Mouse (Mus musculus) embryonic stem cell, embryonic (primary cell): ENCODE results near the gene Arhgap35.
"Not testable (repeated sequence)": the region's sequence is repeated elsewhere in the genome, so short reads cannot be mapped to it uniquely, and the experiment has no call there.

Experiments
- CTCF ChIA-PET, 4 experiments: fragments of 300-600 bp in 2 of 4; fragments of 350-600 bp in 2 of 4; sonication (Branson Sonifier 250); formaldehyde crosslinking; loops; one replicate each; lab custom pipeline; 2022; ENCODE audit warnings: inconsistent platforms in 2 of 4; lab: Charles Lee
- POLR2A ChIA-PET, 4 experiments: fragments of 300-600 bp in 2 of 4; fragments of 350-600 bp in 2 of 4; sonication (Branson Sonifier 250); formaldehyde crosslinking; loops; one replicate each; lab custom pipeline; 2022; ENCODE audit warnings: antibody characterized with exemption in 4 of 4, inconsistent platforms in 1 of 4; lab: Charles Lee

Arhgap35 gene

GRCm38 (mm10) chr7:16614171-16614887 is 464 bp downstream of the Arhgap35 start:
- CTCF ChIA-PET = interaction anchor here (0.6 to 1.7 kb wide), 16 partner anchors 15 to 1313 kb away, joined by 3 to 13 read pairs (median 4); no protein-coding TSS in a partner anchor
- POLR2A ChIA-PET = interaction anchor here in 3 of 4 experiments (0.6 to 2.5 kb wide), 32 partner anchors 8 to 1964 kb away, joined by 3 to 20 read pairs (median 4); partner anchors contain the start of genes Inafm1 (in 1 of the 3) and Sae1 (in 1 of the 3)

DNA sequence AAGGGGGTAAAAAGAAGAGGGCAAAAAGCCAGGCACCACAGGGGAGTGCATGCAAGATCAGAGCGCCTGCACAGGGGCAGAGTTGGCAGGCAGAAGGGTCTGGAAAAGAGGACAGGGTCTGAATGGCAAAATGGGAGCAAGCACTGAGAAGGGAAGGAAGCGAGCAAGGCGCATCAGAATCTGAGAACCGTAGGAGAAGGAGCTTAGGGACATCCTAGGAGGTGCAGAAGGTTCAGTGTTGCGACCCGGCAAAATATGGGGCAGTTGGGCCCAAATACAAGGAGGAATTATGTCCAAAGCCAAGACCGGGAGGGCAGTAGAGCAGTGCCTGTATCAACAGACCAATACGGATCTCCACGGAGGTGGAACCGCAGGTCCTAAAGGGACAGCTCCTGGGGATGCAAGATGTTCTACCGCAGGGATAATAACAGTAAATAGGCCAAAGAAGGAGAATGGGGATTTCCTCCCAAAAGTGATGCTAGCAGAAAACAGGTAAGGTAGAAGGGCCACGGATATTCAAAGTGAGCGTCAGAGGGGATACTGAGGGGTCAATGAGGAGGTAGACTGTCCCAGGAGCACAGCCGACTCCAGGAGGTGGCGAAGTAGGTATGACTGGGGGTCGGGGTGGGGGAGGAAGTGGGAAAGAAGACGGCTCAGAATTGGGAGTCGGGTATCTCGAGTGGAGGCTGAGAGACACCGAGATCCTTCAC is 1.2 kb downstream of the Arhgap35 start:
- POLR2A ChIA-PET = interaction anchor here in 2 of 4 experiments (0.6 to 2.5 kb wide), 14 partner anchors 10 to 328 kb away, joined by 3 to 20 read pairs (median 3); partner anchors contain the start of gene Ccdc9 (in 1 of the 2)
- CTCF ChIA-PET = interaction anchor here in 1 of 4 experiments (0.7 kb wide), 1 partner anchor 64 kb away, joined by 19 read pairs; no protein-coding TSS in a partner anchor

DNA sequence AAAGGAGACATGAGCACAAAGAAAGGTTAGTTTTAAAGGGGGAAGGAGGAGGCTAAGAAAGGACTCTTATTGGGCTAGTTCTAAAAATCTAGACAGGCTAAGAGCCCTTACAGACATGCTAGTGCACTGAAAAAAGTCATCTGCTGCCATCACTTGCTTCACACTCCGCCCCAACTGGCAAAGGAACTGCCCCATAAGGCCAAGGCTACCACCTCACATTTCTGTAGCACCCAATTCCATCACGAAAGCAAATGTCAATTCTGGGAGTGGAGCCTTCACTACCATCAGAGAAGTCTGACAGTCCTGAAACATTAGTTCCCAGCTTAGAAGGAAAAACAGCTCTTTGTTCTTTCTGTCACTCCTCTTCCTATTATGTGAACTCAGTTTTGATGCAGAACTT is 4.4 kb downstream of the Arhgap35 start:
- CTCF ChIA-PET = no interaction called here
- POLR2A ChIA-PET = interaction anchor here in 2 of 4 experiments (0.9 to 4.6 kb wide), 7 partner anchors 8 to 337 kb away, joined by 3 to 22 read pairs (median 3); partner anchors contain the start of gene Inafm1 (in 1 of the 2)

DNA sequence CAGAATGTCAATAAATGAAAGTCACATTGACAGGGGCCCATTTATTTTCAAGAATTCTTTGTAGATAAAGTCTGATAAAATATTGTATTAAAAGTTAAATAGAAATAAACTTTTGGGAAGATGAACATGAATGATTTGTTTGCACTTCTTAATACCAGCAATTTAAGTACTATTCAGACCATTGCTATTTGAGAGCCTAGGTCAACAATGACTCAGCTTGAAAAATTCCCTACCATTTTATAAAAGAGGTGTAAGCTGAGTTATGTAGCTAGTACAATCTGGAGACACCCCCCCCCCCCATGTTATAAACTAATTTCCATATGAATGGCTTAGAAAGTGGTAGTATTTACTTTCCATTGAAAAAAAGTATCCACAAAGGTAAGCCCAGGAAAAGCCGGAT is 5.8 kb downstream of the Arhgap35 start:
- ChIA-PET CTCF (interaction anchor here in 2 of 4 experiments (0.7 to 1.2 kb wide), 3 partner anchors 13 to 119 kb away, joined by 3 to 12 read pairs (median 3); no protein-coding TSS in a partner anchor), POLR2A (interaction anchor here in 3 of 4 experiments (0.6 to 4.6 kb wide), 6 partner anchors 10 to 336 kb away, joined by 3 to 22 read pairs (median 4); partner anchors contain the start of gene Inafm1 (in 1 of the 3))

- CTCF ChIA-PET = interaction anchor here in 2 of 4 experiments (0.6 to 1.2 kb wide), 2 partner anchors 22 to 118 kb away, joined by 3 to 6 read pairs; no protein-coding TSS in a partner anchor
- POLR2A ChIA-PET = interaction anchor here in 2 of 4 experiments (0.5 to 4.6 kb wide), 6 partner anchors 9 to 396 kb away, joined by 3 to 22 read pairs (median 3); no protein-coding TSS in a partner anchor
Measured at GRCm38 (mm10) chr7:16608046-16608445, 6.7 kb downstream of the Arhgap35 start.

DNA sequence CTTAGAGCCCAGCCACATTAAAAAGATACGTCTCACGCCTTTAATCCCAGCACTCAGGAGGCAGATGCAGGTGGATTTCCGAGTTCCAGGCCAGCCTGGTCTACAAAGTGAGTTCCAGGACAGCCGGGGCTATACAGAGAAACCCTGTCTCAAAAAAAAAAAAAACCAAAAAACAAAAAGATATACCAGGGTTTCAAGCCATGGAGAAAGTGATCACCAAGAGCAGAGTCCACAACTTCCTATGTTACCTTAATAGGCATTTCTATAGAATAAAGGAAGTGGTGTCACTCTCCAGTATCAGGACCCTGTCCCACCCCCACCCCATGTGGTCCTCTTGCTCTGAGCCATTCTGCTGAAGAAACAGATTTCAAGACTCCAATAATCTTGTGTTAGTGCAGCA is 8.0 kb downstream of the Arhgap35 start:
- POLR2A ChIA-PET, CTCF ChIA-PET: not testable (repeated sequence)

DNA sequence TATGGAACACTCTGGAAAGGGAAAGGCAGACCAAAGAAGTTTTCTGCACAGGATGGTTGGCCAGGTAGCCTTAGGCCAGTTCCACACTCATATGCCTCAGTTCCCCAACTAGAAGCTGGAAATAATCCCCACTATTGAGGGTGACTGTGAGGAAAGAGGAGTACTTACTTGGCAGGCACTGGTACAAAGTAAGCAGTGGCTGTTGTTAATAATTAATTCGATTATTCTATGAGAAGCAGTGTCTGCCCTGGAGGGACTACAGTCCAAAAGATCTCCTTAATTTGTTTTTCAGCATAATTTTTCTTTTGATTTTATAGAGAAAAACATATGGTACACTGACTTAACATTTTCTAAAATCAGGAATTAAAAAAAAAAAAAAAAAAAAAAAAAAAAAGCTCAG is 10.7 kb downstream of the Arhgap35 start:
- CTCF ChIA-PET = interaction anchor here (0.5 to 1.3 kb wide), 7 partner anchors 14 to 329 kb away, joined by 3 to 6 read pairs (median 4); no protein-coding TSS in a partner anchor
- POLR2A ChIA-PET = interaction anchor here in 3 of 4 experiments (0.6 to 4.8 kb wide), 8 partner anchors 10 to 318 kb away, joined by 3 to 20 read pairs (median 4); partner anchors contain the start of gene Arhgap35 (in 1 of the 3)

GRCm38 (mm10) chr7:16601683-16602102 is 13.1 kb downstream of the Arhgap35 start:
- POLR2A ChIA-PET = interaction anchor here in 2 of 4 experiments (0.5 to 4.8 kb wide), 8 partner anchors 9 to 316 kb away, joined by 3 to 20 read pairs (median 4); partner anchors contain the start of gene Arhgap35 (in 1 of the 2)
- CTCF ChIA-PET = interaction anchor here in 1 of 4 experiments (0.9 kb wide), 1 partner anchor 17 kb away, joined by 3 read pairs; no protein-coding TSS in a partner anchor

DNA sequence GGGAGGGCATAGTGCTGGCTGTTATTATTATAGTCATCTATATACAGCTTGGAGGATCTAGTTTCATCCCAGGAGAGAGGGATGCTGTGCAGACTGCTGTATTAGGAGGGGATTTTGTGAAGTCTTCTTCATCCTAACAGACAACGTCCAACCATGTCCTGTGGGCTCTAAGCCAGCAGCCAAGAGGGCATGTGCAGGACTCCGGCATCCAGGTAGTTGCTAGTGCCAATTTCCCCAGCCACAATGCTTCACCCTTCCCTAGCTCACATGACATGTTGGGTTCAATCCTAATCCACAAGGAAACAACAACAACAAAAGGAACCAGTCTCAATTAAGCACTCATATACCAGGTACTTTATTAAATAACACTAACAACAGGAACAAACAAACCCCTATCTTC is 15.8 kb downstream of the Arhgap35 start:
- POLR2A ChIA-PET = interaction anchor here in 3 of 4 experiments (0.6 to 4.3 kb wide), 4 partner anchors 11 to 536 kb away, joined by 3 to 22 read pairs (median 4); no protein-coding TSS in a partner anchor
- CTCF ChIA-PET = interaction anchor here in 2 of 4 experiments (0.6 to 0.8 kb wide), 2 partner anchors 13 to 99 kb away, joined by 3 read pairs; no protein-coding TSS in a partner anchor

- ChIA-PET POLR2A (interaction anchor here in 3 of 4 experiments (0.6 to 1.6 kb wide), 6 partner anchors 11 to 98 kb away, joined by 3 to 5 read pairs (median 3); partner anchors contain the start of gene Arhgap35 (in 1 of the 3)), CTCF (no interaction called here)
Measured at GRCm38 (mm10) chr7:16591292-16591691, 23.5 kb downstream of the Arhgap35 start.

DNA sequence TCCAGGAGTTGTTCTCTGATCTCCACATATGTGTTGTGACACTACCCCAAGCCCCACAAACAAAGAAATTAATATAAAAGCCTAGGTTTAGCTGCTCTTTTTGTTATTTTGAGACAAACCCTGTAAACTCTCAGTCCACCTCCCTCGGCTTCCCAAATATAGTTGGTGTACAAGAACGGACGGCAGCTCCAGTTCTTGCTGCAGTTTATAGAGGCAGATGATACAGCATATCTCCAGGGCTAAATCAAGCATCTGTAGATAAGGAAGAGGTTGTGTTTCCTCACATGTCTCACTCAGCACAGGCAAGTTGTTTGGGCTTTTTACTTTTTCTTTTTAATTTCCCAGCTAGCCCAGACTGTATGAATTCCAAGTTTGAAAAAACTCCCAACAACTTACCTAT is 27.1 kb downstream of the Arhgap35 start:
- CTCF ChIA-PET = interaction anchor here in 1 of 4 experiments (0.5 kb wide), 1 partner anchor 17 kb away, joined by 4 read pairs; no protein-coding TSS in a partner anchor

GRCm38 (mm10) chr7:16584384-16584783 is 30.4 kb downstream of the Arhgap35 start:
- CTCF ChIA-PET = no interaction called here
- POLR2A ChIA-PET = interaction anchor here in 1 of 4 experiments (1.8 kb wide), 1 partner anchor 8 kb away, joined by 6 read pairs; no protein-coding TSS in a partner anchor

More for the DNA sequence above, 27.1 kb downstream of the Arhgap35 start:
- POLR2A ChIA-PET = interaction anchor here in 3 of 4 experiments (0.7 to 1.6 kb wide), 6 partner anchors 10 to 188 kb away, joined by 3 to 5 read pairs (median 4); no protein-coding TSS in a partner anchor

DNA sequence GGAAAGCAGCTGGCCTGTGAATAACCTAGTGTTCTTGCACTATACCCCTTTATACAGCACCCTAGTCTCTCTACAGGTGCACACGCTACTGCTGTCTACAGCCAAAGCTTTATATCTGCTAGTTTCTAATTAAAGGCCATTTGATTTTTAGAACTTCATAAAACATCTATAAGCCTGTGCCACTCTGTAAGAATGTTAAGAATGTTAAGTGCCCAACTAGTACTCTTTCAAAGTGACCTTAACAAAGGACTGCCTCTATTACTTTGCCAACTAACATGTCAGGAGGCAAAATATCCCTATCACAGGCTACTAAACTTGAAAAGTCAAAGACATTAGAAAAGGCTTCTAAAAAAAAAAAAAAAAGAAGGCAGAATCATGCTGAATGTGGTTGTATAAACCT is 31.0 kb downstream of the Arhgap35 start:
- ChIA-PET CTCF (no interaction called here), POLR2A (interaction anchor here in 1 of 4 experiments (0.8 kb wide), 1 partner anchor 306 kb away, joined by 3 read pairs; no protein-coding TSS in a partner anchor)

- CTCF ChIA-PET = no interaction called here
Measured at GRCm38 (mm10) chr7:16582299-16582698, 32.5 kb downstream of the Arhgap35 start.

GRCm38 (mm10) chr7:16581276-16582100 is 33.3 kb downstream of the Arhgap35 start:
- CTCF ChIA-PET = no interaction called here
- POLR2A ChIA-PET = interaction anchor here in 3 of 4 experiments (0.6 to 1.3 kb wide), 4 partner anchors 10 to 451 kb away, joined by 3 to 4 read pairs (median 3); no protein-coding TSS in a partner anchor

More at GRCm38 (mm10) chr7:16582299-16582698, 32.5 kb downstream of the Arhgap35 start:
- POLR2A ChIA-PET = interaction anchor here in 2 of 4 experiments (0.6 to 1.0 kb wide), 2 partner anchors 22 to 452 kb away, joined by 3 to 4 read pairs; no protein-coding TSS in a partner anchor

DNA sequence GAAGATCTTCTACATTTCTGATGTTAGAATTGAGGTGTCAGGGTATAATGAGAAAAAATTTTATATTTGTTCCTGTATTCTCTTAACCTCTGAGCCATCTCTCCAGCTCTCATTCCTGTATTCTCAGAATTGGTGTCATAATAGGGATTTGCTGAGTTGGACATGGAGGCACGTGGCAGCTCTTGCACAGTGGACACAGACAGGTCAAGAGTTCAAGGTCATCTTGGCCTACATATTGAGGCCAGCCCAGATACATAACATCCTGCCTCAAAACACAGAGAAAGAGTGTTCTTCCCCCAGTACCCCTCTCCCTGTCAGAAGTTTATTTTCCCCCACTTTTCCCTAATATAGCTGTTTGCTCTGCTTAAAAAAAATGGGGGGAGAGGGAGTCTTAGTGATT is 38.1 kb downstream of the Arhgap35 start:
- ChIA-PET POLR2A (interaction anchor here in 3 of 4 experiments (0.6 to 1.4 kb wide), 8 partner anchors 8 to 97 kb away, joined by 3 to 6 read pairs (median 3); no protein-coding TSS in a partner anchor), CTCF (interaction anchor here in 1 of 4 experiments (0.6 kb wide), 1 partner anchor 113 kb away, joined by 3 read pairs; no protein-coding TSS in a partner anchor)
